Mouse (Mus musculus): ENCODE measurements around the gene Miip. TPM values are rescaled to one million over a fixed set of nuclear protein-coding genes. Genes with fewer than 3 reads are reported as not detected.

The Miip gene
- 10 to 100 TPM; 38.3 to 39.7 TPM for total RNA-seq (2023)

DNA sequence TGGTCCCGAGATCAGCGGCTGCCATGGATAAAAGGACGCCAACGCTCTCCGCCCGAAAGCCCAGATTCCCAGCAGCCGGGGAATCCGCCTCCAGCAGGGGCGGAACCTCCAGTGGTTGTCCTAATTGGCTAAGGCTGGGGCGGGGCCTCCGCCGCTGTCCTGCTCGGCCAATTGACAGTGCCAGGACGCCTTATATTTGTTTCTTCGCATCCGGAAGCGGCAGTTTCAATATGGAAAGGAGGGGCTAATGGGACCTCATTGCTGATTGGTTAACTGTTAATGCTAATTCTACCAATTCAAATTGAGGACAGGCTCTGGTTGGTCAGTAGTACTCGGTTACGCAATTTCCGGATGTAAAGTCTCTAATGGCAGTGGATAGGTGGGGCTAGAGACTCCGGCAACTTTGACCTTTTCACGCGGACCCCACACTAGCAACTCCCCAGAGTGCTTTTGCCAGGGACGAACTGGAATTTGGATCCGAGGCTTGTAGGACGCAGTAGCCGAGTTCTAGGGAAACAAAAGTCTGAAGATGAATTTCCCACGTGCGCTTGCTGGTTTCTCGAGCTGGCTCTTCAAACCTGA, at the start of gene Miip, which contains the start of gene Fv1:
Miip (minus strand) TSS at position 367 of the 582 bp plus-strand sequence.
Fv1 (plus strand) TSS at position 530 of the 582 bp plus-strand sequence.

DNA sequence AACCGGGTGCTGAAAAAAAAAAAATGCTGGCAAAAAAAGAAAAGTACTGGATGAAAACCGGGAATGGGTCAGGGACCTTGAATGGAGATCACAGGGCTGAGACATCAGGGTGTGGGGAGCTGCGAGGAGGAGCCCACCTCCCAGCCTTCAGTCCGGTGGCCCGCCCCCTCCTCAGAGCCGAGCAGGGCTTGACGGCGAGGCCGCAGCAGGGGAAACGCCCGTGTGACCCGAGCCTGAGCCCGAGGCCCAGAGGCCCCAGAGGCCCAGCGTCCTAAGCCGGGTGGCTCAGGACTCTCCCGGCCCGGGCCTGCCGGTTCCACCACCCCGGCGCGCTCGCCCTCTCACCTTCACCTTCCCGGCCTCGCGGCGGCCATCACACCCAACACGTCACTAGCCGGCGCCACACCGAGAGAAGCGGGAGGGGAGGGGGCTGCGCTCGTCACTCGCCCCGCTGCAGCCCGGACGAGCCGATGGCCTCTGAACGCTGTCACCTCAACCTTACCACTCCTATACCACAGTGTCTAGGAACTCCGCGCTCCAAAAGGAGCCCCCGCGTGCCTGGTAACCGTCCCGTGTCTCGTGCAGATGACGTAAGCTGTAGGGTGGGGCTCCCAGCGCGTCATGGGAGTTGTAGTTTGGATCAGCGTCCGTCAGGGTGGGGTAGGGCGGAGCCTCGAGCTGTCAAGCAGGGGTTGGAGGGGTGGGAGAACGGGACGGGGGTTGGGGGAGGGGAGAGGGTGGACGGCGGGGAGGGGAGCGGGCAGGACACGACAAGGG, 35.9 kb upstream of the Miip start, which contains the start of gene Mfn2:
Mfn2 (minus strand) TSS at position 392 of the 777 bp plus-strand sequence.

DNA sequence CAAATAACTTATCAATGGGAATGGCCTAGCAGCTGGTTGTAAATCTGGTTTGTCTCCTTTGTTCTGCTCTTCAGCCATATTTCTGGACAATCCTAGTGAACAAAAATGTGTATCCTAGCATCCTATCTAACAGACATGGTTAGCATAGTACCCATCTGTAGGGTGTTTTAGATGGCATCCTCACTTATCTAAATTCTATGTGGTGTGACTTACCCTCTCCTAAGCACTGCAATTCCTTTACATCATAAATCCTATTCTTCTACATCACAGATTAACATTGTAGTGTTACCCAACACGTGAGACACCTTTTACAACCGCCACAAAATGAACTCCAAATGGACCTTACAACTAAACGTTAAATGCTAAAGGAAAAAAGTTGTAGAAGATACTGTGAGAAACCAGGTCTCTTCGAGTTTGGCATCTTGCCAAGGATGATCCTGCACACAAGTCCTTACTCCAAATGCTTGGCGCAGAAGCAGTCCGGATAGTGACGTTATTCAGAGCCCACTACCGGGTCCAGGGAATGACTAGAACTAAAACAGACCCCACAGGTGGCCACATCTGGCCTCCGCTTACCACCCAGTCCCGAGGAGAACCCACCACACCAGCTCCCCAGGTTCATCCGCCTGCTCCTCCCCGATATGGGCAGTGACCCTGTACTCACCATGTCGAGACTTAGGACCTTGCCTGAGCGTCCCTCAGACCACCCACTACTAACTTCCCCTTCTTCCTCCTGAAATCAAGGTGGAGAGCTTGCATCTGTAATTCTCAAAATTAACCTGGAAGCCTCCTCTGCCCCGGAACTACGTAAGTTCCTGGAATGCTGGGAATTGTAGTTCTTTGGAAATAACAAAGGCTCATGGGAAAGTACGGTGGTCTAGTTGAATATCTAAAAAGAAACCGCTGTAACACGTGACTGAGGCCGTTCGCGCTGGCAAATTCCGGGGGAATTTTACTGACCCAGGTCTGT, 20.7 kb downstream of the Miip start, which contains the start of gene Zfp933:
Zfp933 (minus strand) TSS at position 753 of the 970 bp plus-strand sequence.

Other genes with a start within 250 kb of the Miip start
- not detected for gene Zfp979, start 226.3 kb downstream of the Miip start, total RNA-seq (2023)
- gene Zfp534, start 166.3 kb downstream of the Miip start, total RNA-seq (2023) = under 1 TPM; 0.44 to 0.99 TPM
- gene Zfp984, start 59.0 kb downstream of the Miip start, total RNA-seq (2023) = 10 to 100 TPM; 12.5 to 13.3 TPM
- 10 to 100 TPM in 1 of 2 experiments, 1 to 10 TPM in 1; 6.8 to 12.3 TPM for gene Zfp933, start 20.4 kb downstream of the Miip start, total RNA-seq (2023)
- 10 to 100 TPM; 17.8 to 20.8 TPM for gene Fv1, start 163 bp upstream of the Miip start, total RNA-seq (2023)
- gene Mfn2, start 35.9 kb upstream of the Miip start, total RNA-seq (2023) = 10 to 100 TPM; 44.6 to 51.9 TPM
- 10 to 100 TPM; 10.2 to 17.5 TPM for gene Plod1, start 68.0 kb upstream of the Miip start, total RNA-seq (2023)
- 10 to 100 TPM; 69.6 to 75.2 TPM for gene 2510039O18Rik, start 72.1 kb upstream of the Miip start, total RNA-seq (2023)
- not detected for gene Nppb, start 117.0 kb upstream of the Miip start, total RNA-seq (2023)
- not detected for gene Nppa, start 131.9 kb upstream of the Miip start, total RNA-seq (2023)
- 10 to 100 TPM; 27.6 to 29.3 TPM for gene Clcn6, start 170.0 kb upstream of the Miip start, total RNA-seq (2023)
- 10 to 100 TPM; 18.5 to 21.1 TPM for gene Mthfr, start 170.3 kb upstream of the Miip start, total RNA-seq (2023)
- gene Agtrap, start 219.2 kb upstream of the Miip start, total RNA-seq (2023) = 10 to 100 TPM; 19.9 to 26.1 TPM